Mouse (Mus musculus): ENCODE data around the gene Nr1h5.

GRCm38 (mm10) chr3:102976906-102977305 lies 13.0 kb upstream of the Nr1h5 start:
- TF ChIP-seq CTCF (IDR thresholded peaks at IDR 0.05; ENCODE audit: insufficient read depth, low read depth, low read length) (no peak), POLR2A (IDR thresholded peaks at IDR 0.05; ENCODE audit: insufficient read depth, low read depth, low read length) (no peak)
